Mouse (Mus musculus): Measurements from ENCODE around the gene Apoh. TPM values are rescaled to one million over a fixed set of nuclear protein-coding genes. Genes with fewer than 3 reads are reported as not detected.

The Apoh gene
- total and polyA plus RNA-seq, 2 experiments from 2014 or later: 0.56 TPM; not detected in 1

DNA sequence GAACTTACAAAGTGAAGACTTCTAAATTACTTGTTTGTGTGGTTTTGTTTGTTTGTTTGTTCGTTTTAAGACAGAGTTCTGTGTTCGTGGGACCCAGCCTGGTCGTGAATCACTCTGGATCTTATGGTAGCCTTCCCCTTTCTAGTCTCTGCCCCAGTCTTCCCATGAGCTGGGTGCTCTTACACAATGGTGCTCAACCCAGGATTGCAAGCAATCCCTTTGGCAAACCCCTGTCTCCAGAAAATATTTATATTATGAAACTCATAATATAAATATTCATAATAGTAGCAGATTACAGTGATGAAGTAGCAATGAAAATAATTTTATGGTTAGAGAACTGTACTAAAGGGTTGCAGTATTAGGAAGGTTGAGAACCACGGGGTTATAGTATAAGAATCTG lies 12.9 kb downstream of the Apoh start:
- no peak overlapping the region for H3K4me3 ChIP-seq (ENCODE audit: low read length)
- H3K27me3 ChIP-seq (ENCODE audit: insufficient read depth, low read length): no peaks in the 10 kb centered on the region
- no peak overlapping the region for H3K27ac ChIP-seq
- DNase-seq (ENCODE audit: low spot score) (no peak), ATAC-seq (no peak)
- H3K4me2 ChIP-seq (ENCODE audit: low read depth, low read length): no peak overlapping the region
- TF ChIP-seq CTCF (IDR thresholded peaks at IDR 0.05; ENCODE audit: low read depth): no peak
- 83% methylated on average over 4 of the region's 4 CpGs for WGBS
- no peak overlapping the region for H3K9ac ChIP-seq (replicated peaks; ENCODE audit: low read length)
- no peaks in the 10 kb centered on the region for H3K9me3 ChIP-seq (ENCODE audit: low read length)
- H3K36me3 ChIP-seq (ENCODE audit: insufficient read depth, low read length): no peaks in the 10 kb centered on the region
- H3K4me1 ChIP-seq (ENCODE audit: insufficient read depth, low read length): no peaks in the 10 kb centered on the region

DNA sequence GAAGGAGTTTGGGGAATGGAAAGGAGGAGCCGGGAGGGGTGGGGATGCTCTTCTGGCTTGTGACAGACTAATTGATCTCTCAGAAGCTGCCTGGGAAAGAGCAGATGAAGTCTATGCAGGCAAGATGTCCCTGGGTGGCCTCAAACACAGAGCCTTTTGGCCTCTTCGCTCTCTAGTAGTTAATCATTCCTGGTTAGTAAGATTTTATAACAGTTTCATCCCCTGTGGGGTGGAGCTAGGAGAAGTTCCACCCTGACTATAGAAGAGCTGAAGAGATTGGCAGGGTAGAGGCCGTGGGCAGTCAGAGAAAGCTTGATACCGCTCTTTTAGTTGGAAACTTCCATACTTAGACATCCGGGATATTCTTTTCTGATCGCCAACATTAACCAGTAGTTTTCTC lies 15.8 kb downstream of the Apoh start:
- 83% methylated on average over 6 of the region's 6 CpGs for WGBS
- no peak for TF ChIP-seq CTCF (IDR thresholded peaks at IDR 0.05; ENCODE audit: low read depth)

DNA sequence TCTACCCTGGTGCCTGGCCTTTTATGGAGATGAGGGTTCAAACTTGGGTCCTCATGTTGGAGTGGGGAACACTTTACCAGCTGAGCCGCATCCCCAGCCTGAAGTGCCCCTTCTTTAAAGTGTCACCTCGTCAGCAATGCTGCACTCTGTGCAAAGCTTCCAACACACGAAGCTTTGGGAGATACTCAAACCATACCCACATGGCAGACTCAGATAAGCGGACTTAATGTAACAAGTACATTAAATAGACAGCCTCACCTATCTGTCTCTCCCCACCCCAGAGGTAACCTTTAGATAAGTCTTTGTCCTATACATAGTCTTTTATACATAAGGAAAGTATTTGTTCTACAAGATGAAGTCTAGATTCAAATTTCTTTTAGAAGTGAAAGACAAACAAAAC lies 17.8 kb downstream of the Apoh start:
- no peaks in the 10 kb centered on the region for H3K36me3 ChIP-seq (ENCODE audit: insufficient read depth, low read length)
- no peak overlapping the region for H3K27ac ChIP-seq
- no peak overlapping the region for H3K4me2 ChIP-seq (ENCODE audit: low read depth, low read length)
- no peaks in the 10 kb centered on the region for H3K4me1 ChIP-seq (ENCODE audit: insufficient read depth, low read length)
- no peak for ATAC-seq
- TF ChIP-seq CTCF (IDR thresholded peaks at IDR 0.05; ENCODE audit: low read depth): no peak
- no peak for DNase-seq (ENCODE audit: low spot score)
- no peak overlapping the region for H3K9ac ChIP-seq (replicated peaks; ENCODE audit: low read length)
- 90% methylated on average over 4 of the region's 4 CpGs for WGBS
- no peak overlapping the region for H3K4me3 ChIP-seq (ENCODE audit: low read length)
- H3K27me3 ChIP-seq (ENCODE audit: insufficient read depth, low read length): no peaks in the 10 kb centered on the region
- no peaks in the 10 kb centered on the region for H3K9me3 ChIP-seq (ENCODE audit: low read length)

More for the DNA sequence above, 15.8 kb downstream of the Apoh start:
- no peaks in the 10 kb centered on the region for H3K9me3 ChIP-seq (ENCODE audit: low read length)
- DNase-seq (ENCODE audit: low spot score) (no peak), ATAC-seq (no peak)
- H3K27ac ChIP-seq: no peak overlapping the region
- no peak overlapping the region for H3K9ac ChIP-seq (replicated peaks; ENCODE audit: low read length)
- no peak overlapping the region for H3K4me2 ChIP-seq (ENCODE audit: low read depth, low read length)
- H3K4me3 ChIP-seq (ENCODE audit: low read length): no peak overlapping the region
- H3K27me3 ChIP-seq (ENCODE audit: insufficient read depth, low read length): no peaks in the 10 kb centered on the region
- no peaks in the 10 kb centered on the region for H3K36me3 ChIP-seq (ENCODE audit: insufficient read depth, low read length)
- no peaks in the 10 kb centered on the region for H3K4me1 ChIP-seq (ENCODE audit: insufficient read depth, low read length)

DNA sequence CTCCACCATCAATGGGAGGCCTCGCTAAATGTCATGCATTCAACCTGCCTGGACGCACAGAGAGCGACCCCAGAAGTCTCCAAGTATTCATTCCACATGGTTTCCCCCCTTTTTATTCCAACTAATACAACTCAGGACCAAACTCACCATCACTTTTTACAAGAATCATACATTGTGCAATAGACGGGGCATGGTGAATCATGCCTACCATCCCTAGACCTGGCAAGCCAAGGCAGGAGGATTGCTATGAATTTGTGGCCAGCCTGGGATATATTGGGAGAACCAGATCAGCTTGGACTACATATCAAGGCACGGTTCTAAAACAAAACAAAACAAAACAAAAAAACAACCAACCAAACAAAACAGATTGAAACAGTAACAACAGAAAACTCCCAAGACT lies 19.8 kb downstream of the Apoh start:
- no peak for TF ChIP-seq CTCF (IDR thresholded peaks at IDR 0.05; ENCODE audit: low read depth)

DNA sequence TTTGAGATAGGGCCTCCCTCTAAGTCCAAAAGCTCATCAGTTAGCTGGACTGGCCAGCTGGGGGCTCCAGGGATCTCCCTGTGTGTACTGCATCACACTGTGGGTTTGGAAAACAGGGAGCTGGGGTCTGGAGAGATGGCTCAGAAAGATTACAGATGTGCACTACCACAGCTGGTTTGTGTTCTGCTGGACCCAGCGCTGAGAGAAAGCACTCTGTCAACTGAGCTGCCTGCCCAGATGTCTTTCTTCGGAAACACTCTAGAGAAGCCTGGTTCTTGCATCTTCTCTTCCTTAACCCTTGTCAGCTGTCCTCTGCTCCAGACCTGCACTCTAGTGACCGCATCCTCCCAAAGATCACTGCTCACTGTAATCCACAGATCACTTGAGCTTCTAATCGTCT lies 20.8 kb downstream of the Apoh start:
- no peak overlapping the region for H3K27ac ChIP-seq
- H3K4me1 ChIP-seq (ENCODE audit: insufficient read depth, low read length): no peaks in the 10 kb centered on the region
- H3K4me3 ChIP-seq (ENCODE audit: low read length): no peak overlapping the region
- no peaks in the 10 kb centered on the region for H3K36me3 ChIP-seq (ENCODE audit: insufficient read depth, low read length)
- H3K4me2 ChIP-seq (ENCODE audit: low read depth, low read length): no peak overlapping the region
- 83% methylated on average over 4 of the region's 4 CpGs for whole genome bisulfite sequencing
- H3K27me3 ChIP-seq (ENCODE audit: insufficient read depth, low read length): no peaks in the 10 kb centered on the region
- no peaks in the 10 kb centered on the region for H3K9me3 ChIP-seq (ENCODE audit: low read length)
- H3K9ac ChIP-seq (replicated peaks; ENCODE audit: low read length): no peak overlapping the region
- ATAC-seq (no peak), DNase-seq (ENCODE audit: low spot score) (no peak)
- TF ChIP-seq CTCF (IDR thresholded peaks at IDR 0.05; ENCODE audit: low read depth): no peak

More for the DNA sequence above, 19.8 kb downstream of the Apoh start:
- no peaks in the 10 kb centered on the region for H3K36me3 ChIP-seq (ENCODE audit: insufficient read depth, low read length)
- no peaks in the 10 kb centered on the region for H3K9me3 ChIP-seq (ENCODE audit: low read length)
- WGBS: 89% methylated on average over 5 of the region's 5 CpGs
- no peak overlapping the region for H3K27ac ChIP-seq
- H3K4me3 ChIP-seq (ENCODE audit: low read length): no peak overlapping the region
- H3K9ac ChIP-seq (replicated peaks; ENCODE audit: low read length): no peak overlapping the region
- H3K4me2 ChIP-seq (ENCODE audit: low read depth, low read length): no peak overlapping the region
- ATAC-seq (no peak), DNase-seq (ENCODE audit: low spot score) (no peak)
- H3K4me1 ChIP-seq (ENCODE audit: insufficient read depth, low read length): no peaks in the 10 kb centered on the region
- no peaks in the 10 kb centered on the region for H3K27me3 ChIP-seq (ENCODE audit: insufficient read depth, low read length)

DNA sequence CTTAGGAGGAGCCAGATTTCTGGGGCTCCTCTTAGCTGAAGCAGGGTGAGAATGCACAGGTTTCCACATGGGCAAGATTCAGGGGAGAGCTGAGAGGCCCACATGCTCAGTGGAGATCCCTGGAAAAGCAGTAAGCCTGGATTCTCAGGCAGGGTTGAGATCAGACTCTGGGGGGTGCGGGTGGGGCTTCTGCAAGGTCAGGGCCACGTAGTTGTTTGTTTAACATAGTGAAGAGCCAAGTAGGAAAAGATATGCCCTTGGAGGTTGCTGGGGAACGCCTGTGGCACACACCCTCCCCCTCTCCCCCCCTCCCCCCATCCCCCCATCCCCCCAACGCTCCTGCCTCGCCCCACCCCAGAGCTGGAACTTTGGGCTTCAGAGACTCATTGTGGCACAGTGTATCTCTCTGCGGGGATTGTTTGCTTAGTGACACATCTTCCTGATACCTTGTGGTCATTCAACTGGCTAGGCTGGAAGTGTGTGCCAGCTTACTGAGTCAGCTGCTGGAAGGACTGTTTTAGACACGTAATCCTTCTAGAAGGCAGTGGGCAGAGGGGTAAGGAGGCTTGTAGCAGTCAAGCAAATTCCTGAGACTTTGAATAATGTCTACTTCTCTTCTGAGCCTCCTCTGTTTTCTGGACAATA lies 21.9 kb downstream of the Apoh start:
- no peaks in the 10 kb centered on the region for H3K9me3 ChIP-seq (ENCODE audit: low read length)
- no peaks in the 10 kb centered on the region for H3K4me1 ChIP-seq (ENCODE audit: insufficient read depth, low read length)
- ATAC-seq: no peak
- H3K9ac ChIP-seq (replicated peaks; ENCODE audit: low read length): no peak overlapping the region
- H3K27ac ChIP-seq: no peak overlapping the region
- TF ChIP-seq CTCF (IDR thresholded peaks at IDR 0.05; ENCODE audit: low read depth): no peak
- no peaks in the 10 kb centered on the region for H3K36me3 ChIP-seq (ENCODE audit: insufficient read depth, low read length)
- no peak overlapping the region for H3K4me2 ChIP-seq (ENCODE audit: low read depth, low read length)
- 54% methylated on average over 5 of the region's 7 CpGs for WGBS
- no peak overlapping the region for H3K4me3 ChIP-seq (ENCODE audit: low read length)
- H3K27me3 ChIP-seq (ENCODE audit: insufficient read depth, low read length): no peaks in the 10 kb centered on the region
- DNase-seq (ENCODE audit: low spot score): no peak

DNA sequence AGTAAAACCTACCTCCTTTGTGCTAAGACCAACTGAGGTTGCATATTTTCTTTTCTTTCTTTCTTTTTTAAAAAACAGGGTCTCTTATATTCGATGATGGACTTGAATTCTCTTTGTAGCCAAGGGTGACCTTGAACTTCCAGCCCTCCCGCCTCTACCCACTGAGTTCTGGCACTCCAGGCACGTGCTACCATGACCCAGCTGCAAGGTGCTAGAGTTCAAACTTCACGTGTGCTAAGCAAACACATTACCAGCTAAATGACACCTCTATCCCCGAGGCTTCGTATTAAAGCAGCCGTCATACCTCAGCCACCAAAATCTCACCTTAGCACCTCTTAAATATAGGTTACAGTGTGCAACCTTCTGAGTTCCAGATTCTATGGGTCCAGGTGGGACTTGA lies 22.4 kb downstream of the Apoh start:
- ATAC-seq: no peak
- no peak for TF ChIP-seq CTCF (IDR thresholded peaks at IDR 0.05; ENCODE audit: low read depth)
- Histone ChIP-seq H3K9ac (replicated peaks; ENCODE audit: low read length) (no peak overlapping the region), H3K9me3 (ENCODE audit: low read length) (no peaks in the 10 kb centered on the region), H3K4me1 (ENCODE audit: insufficient read depth, low read length) (no peaks in the 10 kb centered on the region), H3K27me3 (ENCODE audit: insufficient read depth, low read length) (no peaks in the 10 kb centered on the region), H3K36me3 (ENCODE audit: insufficient read depth, low read length) (no peaks in the 10 kb centered on the region), H3K4me3 (ENCODE audit: low read length) (no peak overlapping the region), H3K27ac (no peak overlapping the region), H3K4me2 (ENCODE audit: low read depth, low read length) (no peak overlapping the region)
- no peak for DNase-seq (ENCODE audit: low spot score)
- 77% methylated on average over 7 of the region's 7 CpGs for WGBS

All from hindbrain, postnatal 0 days (tissue).